Mouse (Mus musculus) embryo, embryonic 10.5 days (tissue): ENCODE measurements around the gene Hmcn2.

ENCODE experiments used
- DNase-seq: peaks from one replicate; pipeline ENCODE4 v3.0.0-alpha.2; 2015; ENCODE audit warnings: low spot score

The Hmcn2 gene

GRCm38 (mm10) chr2:31304801-31305665 lies 9.2 kb upstream of the Hmcn2 start:
- DNase-seq = no peak

DNA sequence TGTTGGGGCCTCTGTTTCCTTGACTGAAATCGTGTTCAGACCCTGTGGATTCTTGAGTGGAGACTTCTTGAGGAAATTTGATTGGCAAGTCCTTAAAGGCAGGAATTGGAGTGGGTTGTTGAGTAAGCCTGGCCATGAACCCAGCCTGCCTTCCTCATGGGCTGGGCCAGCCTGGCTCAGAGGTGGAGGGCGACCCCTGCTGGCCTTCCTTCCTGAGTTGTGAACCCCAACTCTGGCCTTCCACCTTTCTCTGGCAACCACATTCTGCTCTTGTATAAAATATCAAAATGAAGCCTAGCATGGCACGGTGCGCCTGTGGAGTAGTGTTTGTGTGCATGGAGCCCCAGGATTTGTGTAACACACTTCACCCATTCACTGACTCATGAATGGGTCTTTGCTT lies 8.5 kb upstream of the Hmcn2 start:
- peak; percentile 50 for DNase-seq

GRCm38 (mm10) chr2:31308257-31308656 lies 6.0 kb upstream of the Hmcn2 start:
- DNase-seq = no peak

GRCm38 (mm10) chr2:31309549-31309948 lies 4.7 kb upstream of the Hmcn2 start:
- DNase-seq = no peak

- DNase-seq = no peak
Measured at GRCm38 (mm10) chr2:31318162-31318561, 3.9 kb downstream of the Hmcn2 start.

DNA sequence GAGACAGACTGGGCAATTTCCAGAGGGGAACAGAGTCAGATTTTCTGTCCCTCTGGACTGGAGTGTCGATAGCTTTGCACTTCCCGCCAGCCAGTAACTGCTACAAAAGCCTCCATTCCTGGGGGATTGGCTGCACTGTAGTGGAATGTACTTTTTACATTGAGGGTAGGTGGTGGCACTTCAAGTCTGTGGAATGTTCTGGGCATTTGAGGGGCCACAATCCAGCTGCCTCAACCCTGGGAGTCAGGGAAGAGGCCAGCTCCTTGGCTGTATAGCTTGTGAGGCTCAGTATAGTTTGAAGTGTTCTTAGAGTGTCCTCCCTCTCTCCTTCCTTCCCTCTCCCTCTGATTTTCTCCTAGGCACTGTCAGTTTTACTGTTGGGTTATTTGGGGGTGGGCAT lies 5.0 kb downstream of the Hmcn2 start:
- no peak for DNase-seq

GRCm38 (mm10) chr2:31327186-31327585 lies 13.0 kb downstream of the Hmcn2 start:
- DNase-seq = peak; percentile 36

DNA sequence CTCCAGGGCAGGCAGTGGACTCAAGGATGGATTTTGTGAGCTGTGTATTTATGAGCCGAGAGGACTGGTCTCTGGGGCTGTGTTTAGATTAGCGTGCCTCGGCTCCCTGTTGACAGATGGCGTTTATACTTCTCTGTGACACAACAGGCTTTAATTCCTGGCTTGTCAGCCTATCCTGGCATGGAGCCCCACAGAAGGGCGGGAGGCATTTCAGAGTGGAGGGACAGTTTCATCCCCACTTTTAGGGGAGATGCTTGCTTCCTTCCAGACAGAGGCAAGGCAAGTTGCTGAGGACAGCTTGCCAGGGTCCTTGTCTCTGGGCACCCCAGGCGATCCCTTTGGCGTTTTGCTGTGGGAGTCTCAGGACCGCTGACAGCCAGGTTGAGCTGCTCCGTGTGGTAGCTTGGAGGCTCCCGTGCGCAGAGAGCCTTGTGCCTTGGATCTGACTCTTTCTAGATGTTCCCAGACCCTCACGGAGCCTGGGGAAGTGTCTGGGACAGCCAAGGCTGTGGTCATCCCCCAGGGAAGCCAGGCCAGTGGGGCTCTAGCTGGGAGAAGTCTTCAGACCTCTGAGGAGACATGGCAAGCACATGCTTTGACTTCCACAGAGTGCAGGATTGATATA lies 23.6 kb downstream of the Hmcn2 start:
- no peak for DNase-seq

DNA sequence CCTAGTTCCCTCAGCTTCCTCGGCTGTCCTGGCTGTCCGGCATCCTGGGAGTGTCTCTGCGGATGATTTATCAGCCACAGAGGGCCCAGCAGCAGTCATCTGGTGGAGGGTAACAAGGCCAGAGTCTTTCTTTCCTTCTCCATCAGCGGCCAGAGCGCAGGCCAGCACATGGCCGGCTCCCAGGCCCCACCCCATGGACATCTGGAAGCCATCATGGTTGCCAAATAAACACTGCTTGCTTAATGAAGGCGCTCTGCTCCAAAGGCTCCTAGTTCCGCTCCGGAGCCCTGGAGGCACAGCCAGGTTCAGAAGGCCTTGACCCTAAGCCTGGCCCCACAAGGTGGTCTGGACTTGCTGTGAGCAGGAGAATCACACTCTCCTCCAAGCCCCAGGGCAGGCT lies 25.6 kb downstream of the Hmcn2 start:
- DNase-seq = peak; percentile 84

- no peak for DNase-seq
Measured at GRCm38 (mm10) chr2:31341726-31342535, 27.7 kb downstream of the Hmcn2 start.

DNA sequence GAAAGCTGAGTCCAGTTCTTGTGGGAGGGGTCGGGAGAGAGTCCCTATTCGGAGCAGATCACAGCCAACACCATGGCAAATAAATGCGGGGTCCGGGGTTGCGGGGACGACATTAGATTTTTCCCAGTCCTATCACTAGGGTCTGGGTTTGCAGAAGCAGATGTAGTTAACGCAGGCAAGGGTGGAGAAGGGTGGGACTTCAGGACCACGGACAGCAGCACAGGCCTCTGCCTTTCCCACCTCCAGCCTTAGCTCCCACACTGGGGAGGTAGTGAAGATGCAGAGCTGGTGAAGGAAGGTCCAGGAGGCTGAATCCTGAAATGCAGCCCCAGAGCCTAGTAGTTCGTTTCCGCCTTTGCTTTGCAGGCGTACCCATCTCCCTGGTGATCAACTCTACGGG lies 31.9 kb downstream of the Hmcn2 start:
- peak; percentile 81 for DNase-seq

- DNase-seq = no peak
Measured at GRCm38 (mm10) chr2:31348373-31348772, 34.2 kb downstream of the Hmcn2 start.

DNA sequence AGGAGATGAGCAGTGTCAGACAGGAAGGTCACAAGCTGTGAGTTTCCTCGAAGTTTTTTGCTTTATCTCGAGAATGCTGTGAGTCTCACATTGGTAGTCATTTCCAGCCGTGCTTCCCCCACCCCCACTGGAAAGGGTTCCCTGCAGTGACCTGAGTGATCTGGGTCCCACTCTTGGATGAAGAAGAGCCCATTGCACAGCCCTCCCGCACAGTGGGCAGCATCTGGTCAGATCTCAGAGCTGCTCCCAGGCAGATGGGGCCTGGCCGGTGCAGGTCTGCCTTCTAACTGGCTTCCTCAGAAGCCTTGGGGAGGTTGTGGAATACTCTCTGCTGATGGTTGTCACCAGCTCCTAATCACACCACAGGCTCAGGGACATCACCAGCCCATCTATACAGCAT lies 34.6 kb downstream of the Hmcn2 start:
- DNase-seq = no peak

GRCm38 (mm10) chr2:31356771-31357170 lies 42.6 kb downstream of the Hmcn2 start:
- DNase-seq = no peak

DNA sequence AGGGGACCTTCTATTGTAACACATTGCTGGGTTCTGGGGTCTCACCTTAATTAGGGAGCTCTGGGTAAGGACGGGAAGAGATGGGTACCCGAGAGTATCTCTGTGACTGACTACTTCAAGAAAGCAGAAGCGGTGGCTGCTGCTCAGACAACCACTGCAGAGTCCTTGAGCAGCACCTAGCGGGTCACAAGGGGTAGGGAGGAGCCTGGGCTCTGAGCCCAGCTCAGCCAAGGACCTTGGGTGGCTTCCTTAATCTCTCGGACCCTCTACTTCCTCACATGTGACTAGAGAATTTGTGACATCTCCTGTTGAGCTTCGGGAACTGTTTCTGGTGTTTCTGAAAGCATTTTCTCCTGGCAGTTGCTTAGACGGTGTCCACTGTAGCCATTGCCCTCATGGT lies 45.1 kb downstream of the Hmcn2 start:
- no peak for DNase-seq

DNA sequence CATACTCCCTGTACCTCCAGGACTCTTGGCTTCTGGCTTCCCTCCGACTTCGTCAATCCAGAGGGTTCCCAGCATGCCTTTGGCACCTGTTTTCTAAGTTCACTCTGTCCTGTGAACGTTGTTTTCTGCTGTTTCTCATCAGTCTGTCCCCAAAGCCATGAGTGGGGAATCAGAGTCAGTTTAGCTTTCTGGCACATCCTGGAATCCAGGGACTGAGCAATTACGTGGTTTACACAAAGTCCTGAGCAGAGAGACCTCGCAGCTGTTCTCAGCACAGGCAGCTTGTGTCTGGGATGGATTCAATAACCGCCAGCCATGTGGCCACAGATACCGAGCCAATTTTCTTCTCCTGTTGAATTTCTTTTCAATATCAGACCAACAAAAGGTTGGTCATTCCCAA lies 53.0 kb downstream of the Hmcn2 start:
- DNase-seq = no peak

DNA sequence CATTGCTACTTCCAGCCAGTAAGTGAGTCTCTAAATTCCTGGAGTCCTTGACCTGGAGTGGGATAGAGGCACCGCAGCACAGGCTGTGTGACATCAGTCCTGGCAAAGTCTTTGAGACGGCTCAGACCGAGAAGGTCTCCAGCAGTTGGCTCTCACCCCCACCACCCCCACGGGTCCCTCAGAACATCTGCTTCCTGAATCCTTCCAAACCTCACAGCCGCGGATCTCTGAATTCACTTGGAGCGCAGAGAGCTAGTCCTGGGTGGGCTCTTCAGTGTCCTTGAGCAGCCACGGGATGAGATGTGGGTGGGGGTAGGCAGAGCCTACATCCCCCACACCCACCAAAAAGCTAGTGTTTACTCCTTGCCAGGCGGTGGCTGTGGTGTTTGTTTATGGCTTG lies 57.2 kb downstream of the Hmcn2 start:
- DNase-seq = no peak

GRCm38 (mm10) chr2:31372186-31372585 lies 58.0 kb downstream of the Hmcn2 start:
- no peak for DNase-seq

DNA sequence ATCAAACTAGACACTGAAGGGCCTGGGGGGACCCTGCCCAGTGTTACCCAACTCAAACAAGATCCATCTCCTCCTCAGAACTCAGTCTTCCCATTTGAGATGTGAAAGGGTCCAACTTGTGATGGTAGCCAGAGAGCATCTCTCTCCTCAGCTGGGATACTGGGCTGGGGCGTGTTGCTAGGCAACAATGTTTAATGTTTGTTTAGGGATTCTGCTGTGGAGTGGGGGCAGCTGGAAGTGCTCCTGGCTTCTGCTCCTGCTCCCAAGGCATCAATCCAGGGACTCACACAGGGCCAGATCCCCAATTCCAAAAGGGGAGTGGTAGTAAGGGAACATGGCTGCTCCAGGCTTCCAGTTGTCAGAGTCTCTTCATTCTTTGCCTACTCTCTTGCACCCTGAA lies 60.2 kb downstream of the Hmcn2 start:
- peak; percentile 34 for DNase-seq

DNA sequence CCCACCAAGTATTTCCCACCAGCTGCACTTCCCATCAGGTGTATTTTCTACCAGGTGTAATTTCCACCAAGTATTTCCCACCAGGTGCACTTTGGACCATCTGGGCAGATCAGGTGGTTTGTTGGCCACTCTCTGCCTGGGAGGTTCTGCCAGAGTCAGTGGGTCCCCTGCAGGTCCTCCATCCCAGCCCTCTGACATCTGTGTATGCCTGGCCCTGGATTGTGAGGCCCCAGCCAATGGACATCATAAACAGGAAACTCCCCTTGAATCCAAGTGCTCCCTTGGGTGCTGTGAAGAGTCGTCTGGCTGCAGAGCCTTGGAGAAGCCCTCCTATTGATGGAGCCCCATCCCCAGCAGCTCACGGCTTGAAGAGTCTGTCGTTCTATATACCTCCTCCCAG lies 61.8 kb downstream of the Hmcn2 start:
- no peak for DNase-seq

- no peak for DNase-seq
Measured at GRCm38 (mm10) chr2:31377481-31377880, 63.3 kb downstream of the Hmcn2 start.

DNA sequence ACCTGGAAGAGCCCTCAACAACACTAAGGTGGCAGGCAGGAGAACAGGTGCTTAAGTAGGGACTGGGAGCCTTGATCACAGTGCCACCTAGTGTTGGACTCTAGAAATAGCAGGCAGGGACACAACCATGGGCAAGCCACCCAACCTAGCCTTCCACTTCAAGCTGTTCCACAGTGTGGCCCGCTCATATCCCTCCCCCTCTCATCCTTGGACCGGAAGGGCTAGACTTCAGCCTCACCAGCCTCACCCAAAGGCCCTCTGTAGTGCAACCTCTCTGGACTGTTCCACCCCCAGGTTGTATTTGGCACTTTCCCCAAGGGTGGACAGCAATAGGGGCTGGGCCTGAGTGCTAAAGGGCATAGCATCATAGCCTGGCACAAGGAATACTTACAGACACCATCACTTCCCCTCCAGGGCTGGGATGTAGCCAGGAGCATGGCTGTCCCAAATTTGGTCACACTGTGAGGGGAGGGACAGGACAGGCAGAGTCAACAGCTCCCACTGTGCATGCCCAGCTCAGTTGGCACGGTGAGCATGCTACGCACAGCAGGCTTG lies 67.2 kb downstream of the Hmcn2 start:
- peak; percentile 75 for DNase-seq

- DNase-seq = peak; percentile 31
Measured at GRCm38 (mm10) chr2:31382952-31383351, 68.7 kb downstream of the Hmcn2 start.
